Mouse (Mus musculus) hindbrain, embryonic 14.5 days (tissue): ENCODE measurements around the gene Aff4. TPM values are rescaled to one million over a fixed set of nuclear protein-coding genes. Genes with fewer than 3 reads are reported as not detected.

ENCODE experiments used
- ATAC-seq: fragments of 200-750 bp; cut with Nextera tagmentation; 2 replicates; pipeline ENCODE4 v1.8.0; 2017; ENCODE audit warnings: moderate number of reproducible peaks, mild to moderate bottlenecking, moderate TSS enrichment, moderate library complexity; ENCODE audit not compliant: low FRiP score
- DNase-seq: peaks from one replicate; pipeline ENCODE4 v3.0.0-alpha.2; 2015; ENCODE audit warnings: low spot score
- H3K27ac ChIP-seq: fragments of 300-500 bp; sonication (generic); 2 replicates; pipeline ENCODE4 v1.5.1; 2014; ENCODE audit warnings: mild to moderate bottlenecking, moderate library complexity
- H3K27me3 ChIP-seq: fragments of 300-500 bp; sonication (generic); 2 replicates; pipeline ENCODE4 v1.6.1; 2014; ENCODE audit warnings: mild to moderate bottlenecking, low read length, mixed read lengths; ENCODE audit not compliant: control insufficient read depth, insufficient read depth
- H3K36me3 ChIP-seq: fragments of 300-500 bp; sonication (generic); replicated peaks from 2 replicates; pipeline ENCODE4 v1.6.1; 2014; ENCODE audit not compliant: control insufficient read depth, insufficient read depth
- H3K4me1 ChIP-seq: fragments of 300-500 bp; sonication (generic); replicated peaks from 2 replicates; pipeline ENCODE4 v1.6.1; 2014; ENCODE audit warnings: antibody characterized with exemption, low read length, mixed read lengths; ENCODE audit not compliant: control insufficient read depth, insufficient read depth
- H3K4me2 ChIP-seq: fragments of 300-500 bp; sonication (generic); replicated peaks from 2 replicates; pipeline ENCODE4 v1.6.1; 2014; ENCODE audit warnings: mild to moderate bottlenecking, moderate library complexity
- H3K4me3 ChIP-seq: fragments of 300-500 bp; sonication (generic); replicated peaks from 2 replicates; pipeline ENCODE4 v1.5.1; 2014; ENCODE audit warnings: mild to moderate bottlenecking, low read length
- H3K9ac ChIP-seq: fragments of 300-500 bp; sonication (generic); 2 replicates; pipeline ENCODE4 v1.6.1; 2014
- H3K9me3 ChIP-seq: fragments of 300-500 bp; sonication (generic); 2 replicates; pipeline ENCODE4 v1.6.1; 2016; ENCODE audit warnings: low read length; ENCODE audit not compliant: control insufficient read depth
- WGBS: fragments of 180-500 bp; shearing (Covaris S2); extraction: QIAGEN DNeasy Blood & Tissue Kit; methylation state at CpG from one replicate; pipeline ENCODE4 v1.1.7; 2014; 5-methylcytosine and 5-hydroxymethylcytosine counted together
- polyA plus RNA-seq: library from polyadenylated mRNA; unstranded; fragments of >200 nt; fragmentation: Nextera tagmentation; extraction: Ambion mirVana; gene quantifications from 2 replicates; pipeline ENCODE4 v1.2.1, GENCODE M21; 2014

Gene Aff4
- polyA plus RNA-seq, 1 experiment from 2014 or later, result 90.6 TPM

- Histone ChIP-seq H3K27ac (peak overlapping the region; percentile 85), H3K9me3 (no peaks in the 10 kb centered on the region), H3K9ac (peak overlapping the region; percentile 88), H3K4me2 (peak overlapping the region; percentile 73), H3K36me3 (peaks cover 14% of the 10 kb centered on the region), H3K27me3 (no peaks in the 10 kb centered on the region), H3K4me3 (peak overlapping the region; percentile 66), H3K4me1 (peaks cover 13% of the 10 kb centered on the region)
- WGBS, result under 1% methylated on average over 34 of the region's 34 CpGs
- no peak for DNase-seq
- peak; percentile 73; the same call in 1 of the 2 replicates for ATAC-seq
Measured at GRCm38 (mm10) chr11:53430300-53430669, 79.7 kb downstream of the Aff4 start.

- H3K9ac ChIP-seq, result peak within 1 kb of the TSS; percentile 88
- H3K4me3 ChIP-seq, result peak within 1 kb of the TSS; percentile 66
- H3K27ac ChIP-seq, result peak within 1 kb of the TSS; percentile 85
- H3K36me3 ChIP-seq, result peaks cover 14% of the 10 kb centered on the region
- DNase-seq (peak; percentile 100), ATAC-seq (peak; percentile 96)
- WGBS, result under 1% methylated on average over 44 of the region's 44 CpGs
- H3K9me3 ChIP-seq, result no peaks in the 10 kb centered on the region
- peaks cover 13% of the 10 kb centered on the region for H3K4me1 ChIP-seq
- H3K4me2 ChIP-seq, result peak within 1 kb of the TSS; percentile 73
- H3K27me3 ChIP-seq, result no peaks in the 10 kb centered on the region
Measured at GRCm38 (mm10) chr11:53430670-53431346, 80.2 kb downstream of the Aff4 start, which contains the start of the genes Uqcrq and Gdf9. Uqcrq (minus strand) TSS chr11:53430831. Gdf9 (plus strand) TSS chr11:53431023.

- ATAC-seq (no peak), DNase-seq (no peak)
- Histone ChIP-seq H3K4me3 (peak overlapping the region; percentile 66), H3K36me3 (peaks cover 14% of the 10 kb centered on the region), H3K9me3 (no peaks in the 10 kb centered on the region), H3K9ac (peak overlapping the region; percentile 41), H3K4me2 (peak overlapping the region; percentile 73), H3K27ac (peak overlapping the region; percentile 85), H3K4me1 (peaks cover 13% of the 10 kb centered on the region), H3K27me3 (no peaks in the 10 kb centered on the region)
- 19% methylated on average over 9 of the region's 9 CpGs for whole genome bisulfite sequencing
Measured at GRCm38 (mm10) chr11:53431347-53432056, 80.9 kb downstream of the Aff4 start.

GRCm38 (mm10) chr11:53433057-53433456, 82.4 kb downstream of the Aff4 start:
- no peak overlapping the region for H3K4me2 ChIP-seq
- no peaks in the 10 kb centered on the region for H3K9me3 ChIP-seq
- H3K36me3 ChIP-seq, result peaks cover 7% of the 10 kb centered on the region
- H3K9ac ChIP-seq, result no peak overlapping the region
- DNase-seq, result no peak
- H3K27me3 ChIP-seq, result no peaks in the 10 kb centered on the region
- peaks cover 13% of the 10 kb centered on the region for H3K4me1 ChIP-seq
- H3K4me3 ChIP-seq, result no peak overlapping the region
- 79% methylated on average over 6 of the region's 6 CpGs for WGBS
- ATAC-seq, result no peak
- no peak overlapping the region for H3K27ac ChIP-seq

- H3K36me3 ChIP-seq, result no peaks in the 10 kb centered on the region
- no peak overlapping the region for H3K9ac ChIP-seq
- no peak overlapping the region for H3K4me3 ChIP-seq
- no peaks in the 10 kb centered on the region for H3K27me3 ChIP-seq
- H3K9me3 ChIP-seq, result no peaks in the 10 kb centered on the region
- ATAC-seq, result no peak
- no peak overlapping the region for H3K27ac ChIP-seq
- DNase-seq, result no peak
- no peak overlapping the region for H3K4me2 ChIP-seq
- WGBS, result 86% methylated on average over 8 of the region's 8 CpGs
- peaks cover 3% of the 10 kb centered on the region; the same call in 1 of the 2 replicates for H3K4me1 ChIP-seq
Measured at GRCm38 (mm10) chr11:53435504-53435903, 84.9 kb downstream of the Aff4 start.

- Histone ChIP-seq H3K27ac (no peak overlapping the region), H3K9me3 (no peaks in the 10 kb centered on the region), H3K4me3 (no peak overlapping the region), H3K9ac (no peak overlapping the region), H3K27me3 (no peaks in the 10 kb centered on the region), H3K36me3 (no peaks in the 10 kb centered on the region), H3K4me2 (no peak overlapping the region), H3K4me1 (peaks cover 3% of the 10 kb centered on the region; the same call in 1 of the 2 replicates)
- WGBS, result 92% methylated on average over 6 of the region's 6 CpGs
- ATAC-seq, result no peak
- DNase-seq, result no peak
Measured at GRCm38 (mm10) chr11:53436338-53436737, 85.7 kb downstream of the Aff4 start.

- ATAC-seq (no peak), DNase-seq (no peak)
- Histone ChIP-seq H3K36me3 (no peaks in the 10 kb centered on the region), H3K9me3 (no peaks in the 10 kb centered on the region), H3K4me3 (no peak overlapping the region), H3K27ac (no peak overlapping the region), H3K9ac (no peak overlapping the region), H3K4me1 (no peaks in the 10 kb centered on the region), H3K4me2 (no peak overlapping the region), H3K27me3 (no peaks in the 10 kb centered on the region)
- 60% methylated on average over 12 of the region's 12 CpGs for WGBS
Measured at GRCm38 (mm10) chr11:53441921-53442320, 91.3 kb downstream of the Aff4 start.

- H3K27ac ChIP-seq, result no peak overlapping the region
- H3K4me3 ChIP-seq, result no peak overlapping the region
- no peak for ATAC-seq
- 33% methylated on average over 6 of the region's 6 CpGs for WGBS
- DNase-seq, result no peak
- no peak overlapping the region for H3K4me2 ChIP-seq
- no peak overlapping the region for H3K9ac ChIP-seq
- H3K27me3 ChIP-seq, result no peaks in the 10 kb centered on the region
- H3K9me3 ChIP-seq, result no peaks in the 10 kb centered on the region
- no peaks in the 10 kb centered on the region for H3K36me3 ChIP-seq
- H3K4me1 ChIP-seq, result no peaks in the 10 kb centered on the region
Measured at GRCm38 (mm10) chr11:53443861-53444260, 93.2 kb downstream of the Aff4 start.

- no peak overlapping the region for H3K4me3 ChIP-seq
- no peaks in the 10 kb centered on the region for H3K4me1 ChIP-seq
- H3K9ac ChIP-seq, result no peak overlapping the region
- H3K27ac ChIP-seq, result no peak overlapping the region
- H3K9me3 ChIP-seq, result no peaks in the 10 kb centered on the region
- H3K4me2 ChIP-seq, result no peak overlapping the region
- DNase-seq (no peak), ATAC-seq (no peak)
- H3K36me3 ChIP-seq, result no peaks in the 10 kb centered on the region
- H3K27me3 ChIP-seq, result no peaks in the 10 kb centered on the region
- 59% methylated on average over 13 of the region's 13 CpGs for WGBS
Measured at GRCm38 (mm10) chr11:53445562-53445961, 94.9 kb downstream of the Aff4 start.
